Mouse (Mus musculus) adrenal gland, adult 8-10 months (tissue): ENCODE results near the gene Gm3755. TPM values are rescaled to one million over a fixed set of nuclear protein-coding genes. Genes with fewer than 3 reads are reported as not detected.
"Not testable (repeated sequence)": the region's sequence is repeated elsewhere in the genome, so short reads cannot be mapped to it uniquely, and the experiment has no call there.

Experiments
- DNase-seq: peaks from one replicate; pipeline ENCODE4 v3.0.0; 2022
- total RNA-seq, 4 experiments: library from RNA; stranded (reverse); gene quantifications; 2 replicates each; pipeline ENCODE4 v1.2.4; 2022

The Gm3755 gene
- not detected for total RNA-seq

GRCm38 (mm10) chr14:7450817-7451216, at the start of gene Gm3755:
Gm3755 (minus strand) TSS chr14:7450917.
- not testable (repeated sequence) for DNase-seq

DNA sequence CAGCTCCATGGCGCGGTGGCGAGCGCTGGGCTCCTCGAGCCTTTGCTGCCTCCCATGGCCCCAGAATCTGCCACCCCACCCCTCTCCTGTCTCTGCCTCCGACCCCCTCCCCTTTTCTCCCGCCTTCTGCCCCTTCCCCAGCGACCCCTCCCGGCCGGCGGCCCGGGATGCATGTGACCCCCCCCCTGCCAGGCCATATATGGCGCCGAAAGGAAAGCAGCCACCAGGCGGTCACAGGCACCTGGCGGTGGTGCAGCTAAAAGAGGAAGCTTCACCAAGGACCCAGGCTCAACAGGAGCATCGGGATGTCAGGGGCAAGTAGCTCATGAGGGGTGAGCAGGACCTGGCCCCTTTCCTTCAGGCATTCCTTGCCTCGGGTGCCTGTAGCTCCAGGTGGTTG, 38.0 kb upstream of the Gm3755 start:
- DNase-seq = not testable (repeated sequence)

GRCm38 (mm10) chr14:7483662-7484061, 32.9 kb upstream of the Gm3755 start, which contains the start of gene Gm3752:
Gm3752 (minus strand) TSS chr14:7483762.
- not testable (repeated sequence) for DNase-seq

- not testable (repeated sequence) for DNase-seq
These were observed 28.2 kb downstream of the Gm3755 start for GRCm38 (mm10) chr14:7422496-7422895.

Other genes with a start within 250 kb of the Gm3755 start
- gene Gm3727, start 186.2 kb downstream of the Gm3755 start, total RNA-seq = not detected
- gene Gm3739, start 135.9 kb downstream of the Gm3755 start, total RNA-seq = under 1 TPM in 2 of 4 experiments, not detected in 2; 0.21 to 0.24 TPM
- gene Gm5797, start 118.5 kb downstream of the Gm3755 start, total RNA-seq = not detected
- gene Gm8374, start 85.8 kb downstream of the Gm3755 start, total RNA-seq = not detected
- under 1 TPM in 1 of 4 experiments, not detected in 3; 0.22 TPM for gene Gm3752, start 32.8 kb upstream of the Gm3755 start, total RNA-seq
- gene Gm3558, start 117.6 kb upstream of the Gm3755 start, total RNA-seq = under 1 TPM in 3 of 4 experiments, not detected in 1; 0.55 to 0.91 (median 0.80) TPM
- not detected for gene Gm10338, start 144.7 kb upstream of the Gm3755 start, total RNA-seq
- gene Gm10128, start 193.1 kb upstream of the Gm3755 start, total RNA-seq = not detected